Mouse (Mus musculus) myocyte (in vitro differentiated cells): Measurements from ENCODE around the gene Cul3. TPM values are rescaled to one million over a fixed set of nuclear protein-coding genes. Genes with fewer than 3 reads are reported as not detected.

Experiments
- H3K27me3 ChIP-seq: one replicate; pipeline ENCODE4 v1.6.1; 2011; ENCODE audit not compliant: control insufficient read depth, insufficient read depth, insufficient read length
- H3K36me3 ChIP-seq: one replicate; pipeline ENCODE4 v1.6.1; 2011; ENCODE audit not compliant: control insufficient read depth, insufficient read depth
- H3K4me2 ChIP-seq: one replicate; pipeline ENCODE4 v1.6.1; 2011; ENCODE audit warnings: low read depth, control low read depth
- H3K4me3 ChIP-seq: one replicate; pipeline ENCODE4 v1.5.1; 2011; ENCODE audit warnings: mild to moderate bottlenecking, control low read depth, moderate library complexity
- H3K79me2 ChIP-seq: one replicate; pipeline ENCODE4 v1.6.1; 2011; ENCODE audit not compliant: control insufficient read depth, insufficient read depth
- H3ac ChIP-seq: one replicate; pipeline ENCODE4 v1.6.1; 2011; ENCODE audit not compliant: control insufficient read depth, insufficient read length
- CEBPB ChIP-seq: IDR thresholded peaks from 2 replicates; pipeline ENCODE4 v1.6.1; 2011; ENCODE audit warnings: mild to moderate bottlenecking, moderate library complexity; ENCODE audit not compliant: poor library complexity, insufficient read depth, severe bottlenecking
- E2F4 ChIP-seq: IDR thresholded peaks from one replicate; pipeline ENCODE4 v1.6.1; 2011; ENCODE audit warnings: mild to moderate bottlenecking, control low read depth, moderate library complexity; ENCODE audit not compliant: insufficient read depth
- MAX ChIP-seq: IDR thresholded peaks from one replicate; pipeline ENCODE4 v1.6.1; 2011; ENCODE audit warnings: low read depth, mild to moderate bottlenecking, control low read depth
- MYOD1 ChIP-seq, 3 experiments: IDR thresholded peaks; one replicate each; pipeline ENCODE4 v1.6.1; 2011; ENCODE audit warnings: control low read depth in 2 of 3, low read depth in 2 of 3, mild to moderate bottlenecking in 2 of 3, moderate library complexity in 1 of 3; ENCODE audit not compliant: insufficient read length in 2 of 3, control insufficient read depth in 1 of 3
- MYOG ChIP-seq, 3 experiments: IDR thresholded peaks; one replicate each; pipeline ENCODE4 v1.6.1; 2011; ENCODE audit warnings: control low read depth in 2 of 3, low read depth in 2 of 3, mild to moderate bottlenecking in 2 of 3; ENCODE audit not compliant: insufficient read length in 2 of 3, control insufficient read depth in 1 of 3, insufficient read depth in 1 of 3
- POLR2A ChIP-seq: IDR thresholded peaks from one replicate; pipeline ENCODE4 v1.6.1; 2011; ENCODE audit warnings: low read depth, mild to moderate bottlenecking, control low read depth, moderate library complexity; ENCODE audit not compliant: insufficient read length
- POLR2AphosphoS2 ChIP-seq: IDR thresholded peaks from one replicate; pipeline ENCODE4 v1.6.1; 2011; ENCODE audit warnings: low read depth, control low read depth; ENCODE audit not compliant: insufficient read length
- REST ChIP-seq: IDR thresholded peaks from one replicate; pipeline ENCODE4 v1.6.1; 2011; ENCODE audit warnings: mild to moderate bottlenecking, control low read depth, moderate library complexity; ENCODE audit not compliant: insufficient read depth, insufficient read length
- SRF ChIP-seq: IDR thresholded peaks from one replicate; pipeline ENCODE4 v1.6.1; 2011; ENCODE audit warnings: low read depth; ENCODE audit not compliant: control insufficient read depth, insufficient read length
- TCF12 ChIP-seq: IDR thresholded peaks from one replicate; pipeline ENCODE4 v1.6.1; 2011; ENCODE audit warnings: mild to moderate bottlenecking, control low read depth; ENCODE audit not compliant: poor library complexity, insufficient read depth, severe bottlenecking
- TCF3 ChIP-seq: IDR thresholded peaks from one replicate; pipeline ENCODE4 v1.6.1; 2011; ENCODE audit warnings: low read depth, control low read depth; ENCODE audit not compliant: insufficient read length
- USF1 ChIP-seq: IDR thresholded peaks from one replicate; pipeline ENCODE4 v1.6.1; 2011; ENCODE audit warnings: low read depth, mild to moderate bottlenecking, control low read depth, moderate library complexity
- polyA plus RNA-seq: library from polyadenylated mRNA; unstranded; fragments of >200 nt; fragmentation: generic; extraction: Trizol; gene quantifications from one replicate; pipeline ENCODE4 v1.2.1, GENCODE M21; 2012; ENCODE audit warnings: missing spikeins

The Cul3 gene
- polyA plus RNA-seq, 1 experiment: 36.2 TPM

DNA sequence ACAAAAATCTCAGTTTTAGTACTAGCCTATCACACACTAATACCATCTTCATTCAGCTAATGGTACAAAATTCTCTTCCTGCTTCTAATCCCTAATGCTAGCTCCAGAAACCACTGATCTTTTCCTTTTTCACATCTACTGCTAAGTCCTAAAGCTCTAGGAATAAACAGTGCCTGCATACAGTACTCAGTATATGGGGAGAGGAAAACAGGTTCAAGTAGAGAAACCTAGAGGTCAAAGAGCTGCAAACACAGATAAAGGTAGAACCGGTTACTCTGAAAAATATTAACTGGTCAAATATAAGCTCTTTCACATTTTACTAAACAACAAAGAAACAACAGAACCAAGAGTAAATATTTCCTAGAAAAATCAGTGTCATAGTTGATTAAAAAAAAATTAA, 1.9 kb downstream of the Cul3 start:
- no peaks in the 10 kb centered on the region for H3K27me3 ChIP-seq
- H3ac ChIP-seq: no peak overlapping the region
- peak overlapping the region; percentile 82 for H3K4me3 ChIP-seq
- peak overlapping the region; percentile 89 for H3K4me2 ChIP-seq
- peaks cover 64% of the 10 kb centered on the region for H3K79me2 ChIP-seq
- no peaks in the 10 kb centered on the region for H3K36me3 ChIP-seq
- TF ChIP-seq REST: no peak
- no peak for TF ChIP-seq CEBPB
- no peak for TF ChIP-seq MYOD1 (IDR thresholded peaks at IDR 0.05; ENCODE audit: control insufficient read depth in 1 of 3, insufficient read length in 2 of 3, low read depth in 2 of 3)
- TF ChIP-seq E2F4: no peak
- no peak for TF ChIP-seq POLR2A
- TF ChIP-seq SRF: no peak
- no peak for TF ChIP-seq TCF12
- TF ChIP-seq MAX: no peak
- TF ChIP-seq TCF3: no peak
- TF ChIP-seq MYOG (IDR thresholded peaks at IDR 0.05; ENCODE audit: control insufficient read depth in 1 of 3, insufficient read depth in 1 of 3, insufficient read length in 2 of 3, low read depth in 2 of 3): no peak
- no peak for TF ChIP-seq USF1
- no peak for TF ChIP-seq POLR2AphosphoS2

DNA sequence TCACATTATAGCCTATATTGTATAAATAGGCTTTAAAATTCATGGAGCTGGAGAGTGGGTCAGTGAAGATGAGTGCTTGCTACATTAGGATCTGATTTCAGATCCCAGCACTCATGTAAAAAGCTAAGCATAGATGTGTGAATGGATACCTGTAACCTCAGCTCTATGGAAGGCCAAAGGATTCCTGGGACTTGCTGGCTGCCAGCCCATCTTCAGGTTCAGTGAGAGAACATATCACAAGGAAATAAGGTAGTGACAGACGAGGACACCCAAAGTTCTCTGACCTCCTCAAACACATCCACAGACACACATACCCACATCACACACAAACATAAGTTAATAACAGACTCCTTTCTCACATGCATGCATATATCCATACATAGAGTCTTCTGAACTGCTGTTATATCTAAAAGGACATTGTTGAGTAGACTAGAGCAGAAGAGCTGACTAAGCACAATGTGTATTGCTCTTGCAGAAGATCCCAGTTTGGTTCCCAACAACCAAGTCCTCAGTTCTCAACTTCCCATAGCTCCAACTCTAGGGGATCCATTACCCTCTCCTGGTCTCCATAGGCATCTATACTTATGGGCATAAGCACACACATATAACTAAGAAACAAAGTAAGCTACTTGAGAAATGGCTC, 4.4 kb downstream of the Cul3 start:
- no peak overlapping the region for H3K4me3 ChIP-seq
- H3K27me3 ChIP-seq: no peaks in the 10 kb centered on the region
- no peak for TF ChIP-seq TCF3
- H3K4me2 ChIP-seq: no peak overlapping the region
- peaks cover 90% of the 10 kb centered on the region for H3K79me2 ChIP-seq
- H3K36me3 ChIP-seq: no peaks in the 10 kb centered on the region
- H3ac ChIP-seq: no peak overlapping the region

DNA sequence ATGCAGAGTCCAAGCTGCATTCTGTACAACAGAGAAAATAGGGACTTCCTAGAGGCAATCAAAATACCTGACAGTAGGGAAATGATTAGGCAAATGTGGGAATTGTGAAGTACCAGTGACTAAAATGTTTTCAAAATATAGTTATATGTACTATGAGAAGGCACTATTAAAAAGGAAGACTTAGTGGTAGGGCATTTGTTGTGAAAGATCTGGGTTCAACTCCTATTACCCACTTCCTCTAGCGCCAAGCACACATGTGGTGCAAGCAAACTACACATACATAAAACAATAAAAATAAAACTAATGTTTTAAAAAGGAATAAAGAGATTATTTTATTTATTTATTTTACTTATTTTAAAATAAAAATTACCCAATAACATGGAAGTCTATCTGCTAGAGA, 5.2 kb downstream of the Cul3 start:
- no peak for TF ChIP-seq POLR2A
- no peak for TF ChIP-seq TCF12
- TF ChIP-seq TCF3: no peak
- no peak for TF ChIP-seq SRF
- TF ChIP-seq REST: no peak
- TF ChIP-seq MAX: no peak
- no peak for TF ChIP-seq USF1
- no peak for TF ChIP-seq E2F4
- TF ChIP-seq MYOD1 (IDR thresholded peaks at IDR 0.05; ENCODE audit: control insufficient read depth in 1 of 3, insufficient read length in 2 of 3, low read depth in 2 of 3): no peak
- TF ChIP-seq CEBPB: no peak
- H3K36me3 ChIP-seq: no peaks in the 10 kb centered on the region
- no peaks in the 10 kb centered on the region for H3K27me3 ChIP-seq
- H3ac ChIP-seq: no peak overlapping the region
- no peak overlapping the region for H3K4me2 ChIP-seq
- peaks cover 97% of the 10 kb centered on the region for H3K79me2 ChIP-seq
- H3K4me3 ChIP-seq: no peak overlapping the region

DNA sequence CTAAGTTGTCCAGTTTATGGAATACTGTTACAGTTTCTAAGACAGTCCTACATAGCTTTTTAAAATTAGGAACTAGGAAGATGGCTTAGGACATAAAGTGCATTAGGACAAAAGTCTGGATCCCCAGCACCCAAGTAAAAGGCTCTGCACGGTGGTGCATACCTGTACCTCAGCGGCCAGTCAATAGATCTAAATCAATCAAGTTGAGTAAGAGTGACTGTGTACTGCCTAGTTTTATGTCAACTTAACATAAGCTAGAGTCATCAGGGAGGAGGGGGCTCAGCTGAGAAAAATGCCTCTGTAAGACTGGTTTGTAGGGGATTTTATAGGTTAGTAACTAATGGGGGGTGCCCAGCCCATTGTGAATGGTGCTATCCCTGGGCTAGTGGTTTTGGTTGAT, 9.3 kb downstream of the Cul3 start:
- no peak overlapping the region for H3ac ChIP-seq
- no peaks in the 10 kb centered on the region for H3K36me3 ChIP-seq
- H3K79me2 ChIP-seq: peaks cover 100% of the 10 kb centered on the region
- no peaks in the 10 kb centered on the region for H3K27me3 ChIP-seq
- no peak overlapping the region for H3K4me2 ChIP-seq
- no peak for TF ChIP-seq CEBPB
- TF ChIP-seq POLR2AphosphoS2: no peak
- no peak for TF ChIP-seq MYOD1 (IDR thresholded peaks at IDR 0.05; ENCODE audit: control insufficient read depth in 1 of 3, insufficient read length in 2 of 3, low read depth in 2 of 3)
- no peak for TF ChIP-seq SRF
- no peak for TF ChIP-seq REST
- no peak for TF ChIP-seq MYOG (IDR thresholded peaks at IDR 0.05; ENCODE audit: control insufficient read depth in 1 of 3, insufficient read depth in 1 of 3, insufficient read length in 2 of 3, low read depth in 2 of 3)
- no peak for TF ChIP-seq POLR2A
- TF ChIP-seq TCF3: no peak
- TF ChIP-seq USF1: no peak
- no peak for TF ChIP-seq MAX
- TF ChIP-seq TCF12: no peak
- TF ChIP-seq E2F4: no peak
- H3K4me3 ChIP-seq: no peak overlapping the region

DNA sequence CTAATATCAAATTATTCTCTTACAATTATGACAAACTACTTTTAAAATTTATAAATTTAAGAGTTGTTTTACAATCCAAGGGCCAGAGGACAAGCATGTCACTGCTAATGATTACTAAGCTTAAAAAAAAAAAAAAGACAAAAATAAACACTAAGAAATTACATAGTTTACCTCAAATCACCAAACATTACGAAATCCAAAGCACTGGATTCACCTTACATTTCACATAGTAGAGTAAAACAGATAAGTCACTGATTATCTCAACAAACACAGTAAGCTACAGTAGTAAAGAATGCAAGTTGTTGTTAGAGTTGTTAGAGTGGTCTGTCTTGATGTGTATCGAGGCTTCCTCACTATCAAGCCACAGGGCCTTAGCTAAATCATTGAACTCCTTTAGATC, 14.5 kb downstream of the Cul3 start:
- Histone ChIP-seq H3K4me3 (no peak overlapping the region), H3K79me2 (peaks cover 98% of the 10 kb centered on the region), H3ac (no peak overlapping the region), H3K4me2 (no peak overlapping the region), H3K36me3 (peaks cover 7% of the 10 kb centered on the region), H3K27me3 (no peaks in the 10 kb centered on the region)
- TF ChIP-seq REST (no peak), USF1 (no peak), MAX (no peak), POLR2AphosphoS2 (no peak), TCF12 (no peak), TCF3 (no peak), CEBPB (no peak), MYOD1 (IDR thresholded peaks at IDR 0.05; ENCODE audit: control insufficient read depth in 1 of 3, insufficient read length in 2 of 3, low read depth in 2 of 3) (no peak)
